Mouse (Mus musculus) bone marrow, adult 2 months (tissue): ENCODE results near the gene Fer.
"Not testable (repeated sequence)": the region's sequence is repeated elsewhere in the genome, so short reads cannot be mapped to it uniquely, and the experiment has no call there.

Experiments used
- CTCF ChIP-seq: fragments of 200-500 bp; IDR thresholded peaks from 2 replicates; pipeline ENCODE4 v1.5.1; 2011; ENCODE audit warnings: low read length, control low read depth; ENCODE audit not compliant: control insufficient read depth, insufficient read depth
- POLR2A ChIP-seq: fragments of 200-500 bp; IDR thresholded peaks from 2 replicates; pipeline ENCODE4 v1.6.1; 2011; ENCODE audit warnings: low read depth, mild to moderate bottlenecking, control low read depth, low read length, borderline replicate concordance; ENCODE audit not compliant: control insufficient read depth

DNA sequence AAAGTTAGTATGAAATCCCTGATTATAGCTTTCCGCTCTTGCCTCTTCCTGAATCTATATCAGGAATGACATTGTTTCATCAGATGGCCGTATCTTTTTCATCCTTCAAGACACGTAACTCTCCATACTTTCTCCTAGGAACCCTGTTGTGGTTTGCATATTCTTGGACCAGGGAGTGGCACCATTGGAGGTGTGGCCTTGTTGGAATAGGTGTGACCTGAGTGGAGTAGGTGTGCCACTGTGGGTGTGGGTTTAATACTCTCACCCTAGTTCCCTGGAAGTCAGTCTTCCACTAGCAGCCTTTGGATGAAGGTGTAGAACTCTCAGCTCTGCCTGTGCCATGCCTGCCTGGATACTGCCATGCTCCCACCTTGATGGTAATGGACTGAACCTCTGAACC is 17.1 kb upstream of the Fer start:
- TF ChIP-seq POLR2A, CTCF: not testable (repeated sequence)
